Mouse (Mus musculus): Measurements from ENCODE around the gene Ptprg.
"Not testable (repeated sequence)": the region's sequence is repeated elsewhere in the genome, so short reads cannot be mapped to it uniquely, and the experiment has no call there.

Gene Ptprg

DNA sequence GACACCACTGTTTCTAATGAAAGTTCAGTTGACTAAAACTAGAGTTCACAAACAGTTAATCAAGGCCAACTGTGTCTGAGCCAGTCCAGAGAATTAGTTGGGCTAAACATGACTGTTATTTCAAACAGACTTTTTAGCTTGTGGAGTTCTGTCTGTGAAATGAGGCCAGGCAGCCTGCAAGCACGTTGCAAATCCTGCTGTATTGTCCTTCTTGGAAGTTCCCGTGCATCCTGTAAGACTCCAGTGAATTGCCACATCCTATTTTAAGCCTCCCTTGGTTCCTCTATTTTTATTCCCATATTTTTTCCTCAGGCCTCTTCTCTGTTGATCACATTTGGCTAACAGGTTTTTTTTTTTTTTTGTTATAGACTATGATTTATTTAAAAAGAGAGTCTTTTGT lies 652.8 kb downstream of the Ptprg start:
- no peak for DNase-seq (ENCODE audit: low spot score)

DNA sequence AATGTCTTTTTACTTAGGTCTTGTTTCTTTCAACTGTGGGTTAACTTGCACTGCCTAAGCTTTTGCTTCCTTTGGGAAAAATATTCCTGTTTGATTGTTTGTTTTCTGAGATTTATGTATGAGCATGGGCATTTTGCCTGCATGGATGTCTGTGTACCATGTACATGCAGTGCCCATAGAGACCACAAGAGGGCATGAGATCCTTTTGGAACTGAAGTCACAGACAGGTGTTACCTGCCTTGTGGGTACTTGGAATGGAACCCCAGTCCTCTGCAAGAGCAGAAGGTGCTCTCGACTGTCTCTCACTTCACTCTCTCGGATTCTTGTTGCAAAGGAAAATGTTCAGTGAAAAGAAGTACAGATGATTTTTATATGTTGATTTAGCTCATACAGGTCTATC lies 655.2 kb downstream of the Ptprg start:
- DNase-seq (ENCODE audit: low spot score) = peak; percentile 15

DNA sequence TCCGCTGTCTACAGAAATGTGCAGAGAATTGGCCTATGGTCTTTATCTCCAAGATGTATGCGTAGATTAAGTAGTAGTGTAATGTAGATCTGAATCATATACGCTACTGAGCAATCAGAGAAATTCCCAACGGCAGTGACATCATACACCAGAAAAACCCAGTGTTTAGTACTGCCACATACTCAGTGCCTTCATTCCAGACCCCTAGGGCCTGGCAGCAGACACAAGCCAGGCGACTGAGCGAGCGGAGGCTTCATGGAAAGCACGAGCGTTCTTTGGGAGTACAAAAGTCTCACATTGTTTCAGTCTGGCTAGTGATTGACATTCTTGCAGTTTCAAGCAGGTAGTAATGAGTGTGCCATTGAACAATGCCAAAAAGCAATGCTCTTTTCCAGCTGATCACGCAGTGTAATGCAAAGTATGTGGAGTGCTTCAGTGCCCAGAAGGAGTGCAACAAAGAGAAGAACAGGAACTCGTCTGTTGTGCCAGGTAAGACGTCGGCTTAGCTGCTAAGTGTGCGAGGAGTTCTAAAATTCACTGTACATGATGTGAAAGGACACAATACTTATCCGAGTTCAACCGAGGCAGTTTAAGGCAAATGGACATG lies 665.3 kb downstream of the Ptprg start:
- no peak for DNase-seq (ENCODE audit: low spot score)

DNA sequence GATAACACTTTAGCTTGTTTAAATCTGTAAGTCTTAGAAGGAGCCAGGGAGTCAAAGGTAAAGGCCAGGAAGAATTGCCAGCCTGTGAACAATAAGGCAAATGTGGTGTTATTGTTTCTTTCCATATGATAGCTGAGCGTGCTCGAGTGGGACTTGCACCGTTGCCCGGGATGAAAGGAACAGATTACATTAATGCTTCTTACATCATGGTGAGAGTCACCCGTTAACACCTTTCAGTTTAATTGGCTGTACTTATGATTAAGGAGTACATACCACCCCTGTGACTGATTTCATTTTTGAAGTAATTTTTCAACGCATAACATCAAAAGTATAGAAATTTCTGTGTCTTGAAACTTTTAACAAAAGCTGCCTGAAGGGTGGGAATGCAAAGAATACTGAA lies 666.5 kb downstream of the Ptprg start:
- no peak for DNase-seq (ENCODE audit: low spot score)

DNA sequence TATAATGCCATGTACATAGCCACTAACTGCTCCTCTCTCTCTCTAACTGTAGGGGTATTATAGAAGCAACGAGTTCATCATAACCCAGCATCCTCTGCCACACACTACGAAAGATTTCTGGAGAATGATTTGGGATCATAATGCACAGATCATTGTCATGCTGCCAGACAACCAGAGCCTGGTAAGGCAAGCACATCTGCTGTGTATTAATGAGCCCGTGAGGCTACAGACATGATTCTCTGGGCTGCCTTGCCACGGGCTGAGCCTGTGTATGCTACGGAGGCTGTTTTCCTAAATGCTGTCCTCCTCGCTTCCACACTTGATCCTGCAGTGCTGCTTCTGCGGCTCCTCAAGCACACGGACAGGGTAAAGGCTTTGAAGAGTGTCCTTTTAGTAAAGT lies 667.2 kb downstream of the Ptprg start:
- no peak for DNase-seq (ENCODE audit: low spot score)

DNA sequence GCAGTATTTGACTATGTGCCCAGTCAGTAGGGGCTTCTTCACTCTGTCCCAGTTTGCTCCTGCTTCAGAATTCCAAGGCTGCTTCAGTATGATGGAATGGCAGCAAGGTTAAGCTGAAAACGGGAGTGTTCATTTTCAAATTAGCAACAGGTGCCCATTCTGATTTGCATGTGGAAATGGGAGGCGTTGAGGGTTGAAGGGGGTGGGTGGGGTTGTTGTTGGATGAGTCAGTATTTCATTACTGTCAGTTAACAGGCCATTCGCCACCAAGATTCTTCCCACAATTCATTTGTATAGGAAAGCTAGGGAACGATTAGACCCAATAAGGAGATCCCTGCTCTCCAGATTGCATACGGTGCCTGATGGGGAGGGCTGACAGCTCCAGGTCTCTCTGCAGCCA lies 668.2 kb downstream of the Ptprg start:
- DNase-seq (ENCODE audit: low spot score) = no peak

DNA sequence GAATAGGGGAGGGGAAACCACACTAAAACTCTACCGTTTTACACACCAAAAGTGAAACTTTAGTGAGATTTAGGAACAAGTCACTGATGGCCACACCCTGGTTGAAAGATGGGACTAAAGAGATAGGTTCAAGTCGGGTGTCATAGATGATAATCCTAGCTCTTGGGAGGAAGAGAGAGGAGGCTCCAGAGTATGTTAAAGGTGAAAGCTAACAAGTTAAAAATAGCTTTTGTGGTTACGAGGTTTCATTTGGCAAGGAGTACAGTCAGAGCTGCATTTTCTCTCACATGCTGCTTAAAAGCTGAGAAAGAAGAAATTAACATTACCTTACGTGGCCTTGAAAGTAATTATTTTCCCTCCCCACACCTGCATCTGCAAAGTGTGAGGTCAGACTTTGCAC lies 690.4 kb downstream of the Ptprg start:
- DNase-seq (ENCODE audit: low spot score) = no peak

DNA sequence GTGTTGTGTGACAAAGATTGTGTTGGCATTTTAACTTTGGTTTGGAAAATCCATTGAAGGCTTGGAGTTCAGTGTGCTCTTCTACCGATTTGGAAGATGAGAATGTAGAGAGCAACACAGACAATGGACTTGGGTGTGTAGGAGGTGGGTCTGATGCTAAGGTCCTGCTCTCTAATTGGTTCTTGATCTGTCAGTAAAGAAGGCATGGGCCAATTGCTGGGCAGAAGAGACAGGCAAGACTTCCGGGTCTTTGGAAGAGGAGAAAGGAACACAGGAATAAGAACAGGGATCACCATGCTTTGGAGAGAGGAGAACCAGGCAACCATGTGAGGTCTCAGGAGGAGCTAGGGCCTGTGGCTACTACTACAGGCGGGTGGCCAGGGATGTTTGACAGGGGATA lies 722.7 kb downstream of the Ptprg start:
- DNase-seq (ENCODE audit: low spot score) = no peak

DNA sequence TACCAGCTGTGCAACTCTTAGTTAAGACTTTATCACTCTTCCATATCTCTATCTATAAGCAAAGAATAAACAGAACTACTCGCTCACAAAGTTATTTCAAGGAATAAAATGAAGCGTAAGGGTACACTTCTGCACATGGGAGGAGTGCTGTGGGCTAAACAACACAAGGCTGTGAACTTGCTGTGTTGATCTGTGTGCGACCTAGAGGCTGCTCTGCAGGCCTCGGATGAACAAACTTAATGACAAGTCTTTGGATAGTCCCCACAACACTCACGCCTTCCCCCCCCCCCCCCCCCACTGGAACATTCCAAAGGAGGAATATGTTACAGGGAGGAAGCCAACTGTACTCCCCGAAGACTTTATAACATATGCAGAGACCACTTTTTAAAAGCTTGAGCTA lies 730.3 kb downstream of the Ptprg start, which contains the start of gene Gm49355:
TSS of gene Gm49355 (plus strand) at position 336 of the 400 bp plus-strand sequence.
- DNase-seq (ENCODE audit: low spot score) = no peak

DNA sequence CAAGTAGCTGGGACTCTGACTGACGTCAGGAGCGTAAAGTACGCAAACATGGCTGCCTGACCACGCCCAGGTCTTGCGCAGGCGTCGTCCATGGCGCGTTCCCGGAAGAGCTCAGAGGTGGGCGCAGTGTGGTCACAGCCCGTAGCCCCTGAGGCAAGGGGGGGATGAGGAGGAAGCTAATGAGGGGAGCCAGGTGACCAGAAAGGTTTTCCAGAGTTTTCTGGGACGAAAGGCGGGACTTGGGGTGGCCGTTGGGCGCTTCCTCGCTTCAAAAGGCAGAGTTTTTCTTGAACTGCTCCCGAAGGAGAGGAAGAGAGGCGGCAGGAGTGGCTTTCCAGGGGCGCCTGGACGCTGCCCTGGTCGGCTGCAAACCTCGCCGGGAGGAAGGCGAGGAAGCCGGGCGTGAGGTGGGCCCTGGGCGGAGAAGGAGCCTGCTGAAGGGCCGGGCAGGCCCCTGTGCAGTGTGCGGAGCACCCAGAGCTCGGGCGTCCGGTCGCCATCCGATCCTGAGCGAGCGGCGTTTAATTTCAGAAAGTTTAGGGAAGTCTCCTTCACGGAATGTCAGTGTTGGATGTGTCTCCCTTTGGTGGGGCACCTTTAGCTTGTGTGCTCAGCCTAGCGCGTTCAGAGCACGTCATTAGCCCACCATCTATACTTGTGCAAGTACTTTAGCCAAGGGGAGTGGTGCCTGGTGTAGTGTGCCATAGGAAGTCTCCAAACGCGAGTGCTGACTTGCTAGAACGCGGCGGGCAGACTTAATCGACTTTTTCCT lies 731.0 kb downstream of the Ptprg start, which contains the start of gene 3830406C13Rik:
TSS of gene 3830406C13Rik (plus strand) at position 33 of the 772 bp plus-strand sequence.
- DNase-seq (ENCODE audit: low spot score) = peak; percentile 76

DNA sequence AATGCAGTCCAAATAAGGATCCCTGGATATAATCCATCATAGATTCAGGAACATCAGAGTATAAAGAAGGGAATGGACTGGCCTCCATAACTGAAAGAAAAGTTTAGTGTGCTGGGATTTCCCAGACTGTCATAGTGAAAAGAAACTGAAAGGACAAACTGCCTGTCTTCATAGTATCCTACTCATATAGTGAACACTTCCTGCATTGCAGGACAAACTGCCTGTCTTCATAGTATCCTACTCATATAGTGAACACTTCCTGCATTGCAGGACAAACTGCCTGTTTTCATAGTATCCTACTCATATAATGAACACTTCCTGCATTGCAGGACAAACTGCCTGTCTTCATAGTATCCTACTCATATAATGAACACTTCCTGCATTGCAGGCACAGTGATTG lies 736.4 kb downstream of the Ptprg start:
- not testable (repeated sequence) for DNase-seq (ENCODE audit: low spot score)
